Mouse (Mus musculus): ENCODE measurements around the gene Psma1. TPM values are rescaled to one million over a fixed set of nuclear protein-coding genes. Genes with fewer than 3 reads are reported as not detected.

Gene Psma1
- polyA plus RNA-seq, 1 experiment: 42.7 TPM

DNA sequence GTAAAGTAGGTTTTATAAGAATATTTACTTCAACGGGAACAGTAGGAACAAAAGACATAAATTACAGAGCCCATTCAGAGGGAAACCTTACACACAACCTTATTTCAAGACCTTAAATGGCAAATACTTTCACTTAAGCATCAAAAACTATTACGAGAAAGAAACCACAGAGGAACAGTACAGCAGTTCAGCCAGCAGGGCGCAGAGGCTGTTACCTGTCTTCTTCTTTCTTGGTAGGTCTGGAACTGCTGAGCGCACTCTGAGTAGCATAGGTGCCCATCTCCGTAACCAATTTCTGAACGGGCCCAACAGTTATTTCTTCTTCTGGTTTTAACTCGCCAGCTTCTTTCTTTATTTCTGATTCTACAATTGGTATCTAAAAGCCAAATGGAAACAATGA, 42.9 kb downstream of the Psma1 start:
- Histone ChIP-seq H3K4me1 (ENCODE audit: control insufficient read depth, insufficient read depth, insufficient read length) (no peaks in the 10 kb centered on the region), H3K4me3 (ENCODE audit: extremely low read depth, insufficient read depth, insufficient read length) (no peak overlapping the region), H3K27ac (ENCODE audit: insufficient read depth, low read length) (no peak overlapping the region), H3K36me3 (ENCODE audit: control insufficient read depth, insufficient read depth, low read length) (peaks cover 36% of the 10 kb centered on the region), H3K27me3 (ENCODE audit: control insufficient read depth, insufficient read depth, low read length) (no peaks in the 10 kb centered on the region)
- TF ChIP-seq CTCF (IDR thresholded peaks at IDR 0.05; ENCODE audit: extremely low read depth, insufficient read depth, insufficient read length, insufficient replicate concordance) (no peak), POLR2A (IDR thresholded peaks at IDR 0.05; ENCODE audit: low read depth, low read length) (no peak)
- no peak for DNase-seq (ENCODE audit: low read depth in 1 of 2, low spot score in 2 of 2)
- 90% methylated on average over 7 of the region's 7 CpGs for WGBS

DNA sequence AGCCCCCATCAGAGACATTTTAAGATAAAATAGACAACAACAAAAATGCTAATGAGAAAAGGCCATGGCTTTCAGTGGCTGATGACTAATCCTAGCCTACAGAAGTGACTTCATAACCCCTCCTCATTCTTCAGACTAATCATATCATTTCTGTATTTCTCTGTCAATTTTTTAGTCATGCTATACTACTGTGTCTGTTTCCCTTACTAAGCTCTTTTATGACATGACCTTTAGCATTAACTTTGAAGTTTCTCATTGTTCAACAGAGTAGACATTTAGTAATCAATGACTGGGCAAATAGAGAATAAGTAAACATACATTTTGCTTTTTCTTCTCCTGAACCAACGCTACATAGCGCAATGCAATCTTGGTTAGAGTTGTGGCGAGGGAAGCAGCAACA, 44.1 kb downstream of the Psma1 start:
- Histone ChIP-seq H3K27me3 (ENCODE audit: control insufficient read depth, insufficient read depth, low read length) (no peaks in the 10 kb centered on the region), H3K4me1 (ENCODE audit: control insufficient read depth, insufficient read depth, insufficient read length) (no peaks in the 10 kb centered on the region), H3K4me3 (ENCODE audit: extremely low read depth, insufficient read depth, insufficient read length) (no peak overlapping the region), H3K27ac (ENCODE audit: insufficient read depth, low read length) (no peak overlapping the region), H3K36me3 (ENCODE audit: control insufficient read depth, insufficient read depth, low read length) (peaks cover 33% of the 10 kb centered on the region)
- WGBS: 95% methylated on average over 3 of the region's 3 CpGs
- DNase-seq (ENCODE audit: low read depth in 1 of 2, low spot score in 2 of 2): no peak
- TF ChIP-seq CTCF (IDR thresholded peaks at IDR 0.05; ENCODE audit: extremely low read depth, insufficient read depth, insufficient read length, insufficient replicate concordance) (no peak), POLR2A (IDR thresholded peaks at IDR 0.05; ENCODE audit: low read depth, low read length) (no peak)

DNA sequence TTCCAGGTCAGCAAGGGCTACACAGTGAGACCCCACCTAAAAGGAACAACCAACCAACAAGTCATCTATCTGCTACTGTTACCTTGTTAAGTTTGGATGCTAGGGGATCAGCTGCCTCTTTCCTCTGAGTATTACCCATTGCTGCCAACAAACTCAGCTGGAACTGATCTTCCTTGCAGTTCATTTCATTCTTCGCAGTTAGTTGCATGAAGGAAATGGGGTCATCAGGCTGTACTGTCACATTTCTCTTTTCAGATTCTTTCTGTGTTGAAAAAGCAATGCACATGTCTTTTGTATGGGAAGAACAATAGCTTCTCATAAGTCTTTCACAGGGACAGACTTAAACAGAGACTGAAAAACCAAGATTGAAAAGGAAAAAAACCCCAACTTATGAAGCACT, 49.4 kb downstream of the Psma1 start:
- Histone ChIP-seq H3K27me3 (ENCODE audit: control insufficient read depth, insufficient read depth, low read length) (no peaks in the 10 kb centered on the region), H3K4me1 (ENCODE audit: control insufficient read depth, insufficient read depth, insufficient read length) (no peaks in the 10 kb centered on the region), H3K27ac (ENCODE audit: insufficient read depth, low read length) (no peak overlapping the region), H3K36me3 (ENCODE audit: control insufficient read depth, insufficient read depth, low read length) (peaks cover 30% of the 10 kb centered on the region), H3K4me3 (ENCODE audit: extremely low read depth, insufficient read depth, insufficient read length) (no peak overlapping the region)
- TF ChIP-seq CTCF (IDR thresholded peaks at IDR 0.05; ENCODE audit: extremely low read depth, insufficient read depth, insufficient read length, insufficient replicate concordance) (no peak), POLR2A (IDR thresholded peaks at IDR 0.05; ENCODE audit: low read depth, low read length) (no peak)
- 98% methylated on average over 1 of the region's 1 CpGs for WGBS
- DNase-seq (ENCODE audit: low read depth in 1 of 2, low spot score in 2 of 2): no peak

DNA sequence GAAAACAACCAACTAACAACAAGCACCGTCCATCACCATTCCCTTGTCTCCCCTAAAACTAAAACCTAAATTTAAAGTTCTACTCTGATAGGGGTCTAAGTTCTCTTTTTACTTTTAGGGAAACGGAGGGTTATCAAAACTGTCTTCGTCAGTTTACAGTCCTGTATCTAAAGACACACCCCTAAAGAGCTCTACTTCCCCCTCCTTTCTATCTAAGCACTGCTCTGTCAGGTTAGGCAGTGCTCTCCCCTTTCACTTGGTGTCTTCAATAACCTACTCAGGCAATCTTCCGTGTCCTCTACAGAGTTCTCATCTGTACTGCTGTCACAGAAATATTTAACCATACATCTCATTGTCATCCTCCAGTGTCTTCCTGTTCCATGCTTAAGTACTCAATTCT, 55.5 kb downstream of the Psma1 start:
- Histone ChIP-seq H3K27me3 (ENCODE audit: control insufficient read depth, insufficient read depth, low read length) (no peaks in the 10 kb centered on the region), H3K36me3 (ENCODE audit: control insufficient read depth, insufficient read depth, low read length) (peaks cover 21% of the 10 kb centered on the region), H3K4me1 (ENCODE audit: control insufficient read depth, insufficient read depth, insufficient read length) (no peaks in the 10 kb centered on the region), H3K27ac (ENCODE audit: insufficient read depth, low read length) (no peak overlapping the region), H3K4me3 (ENCODE audit: extremely low read depth, insufficient read depth, insufficient read length) (no peak overlapping the region)
- DNase-seq (ENCODE audit: low read depth in 1 of 2, low spot score in 2 of 2): no peak
- TF ChIP-seq POLR2A (IDR thresholded peaks at IDR 0.05; ENCODE audit: low read depth, low read length) (no peak), CTCF (IDR thresholded peaks at IDR 0.05; ENCODE audit: extremely low read depth, insufficient read depth, insufficient read length, insufficient replicate concordance) (no peak)
- WGBS: 82% methylated on average over 4 of the region's 4 CpGs

DNA sequence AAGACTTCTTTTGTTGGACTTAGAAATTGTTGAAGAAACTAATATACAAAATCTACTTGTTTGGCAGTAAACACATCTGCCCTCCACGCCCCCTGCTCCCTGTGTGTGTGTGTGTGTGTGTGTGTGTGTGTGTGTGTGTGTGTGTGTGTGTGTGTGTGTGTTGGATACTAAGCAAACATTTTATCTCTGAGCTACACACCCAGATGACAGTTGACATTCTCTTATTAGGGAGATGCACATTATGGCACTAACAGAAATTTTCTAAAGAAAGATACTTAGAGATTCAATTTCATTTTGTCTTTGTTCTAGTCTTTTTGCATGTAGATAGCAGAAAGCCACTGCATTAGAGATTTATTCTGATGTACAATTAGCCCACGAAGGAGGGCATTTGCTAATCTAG, 59.0 kb downstream of the Psma1 start:
- DNase-seq (ENCODE audit: low read depth in 1 of 2, low spot score in 2 of 2): no peak
- H3K27ac ChIP-seq (ENCODE audit: insufficient read depth, low read length): no peak overlapping the region
- no peak for TF ChIP-seq POLR2A (IDR thresholded peaks at IDR 0.05; ENCODE audit: low read depth, low read length)
- TF ChIP-seq CTCF (IDR thresholded peaks at IDR 0.05; ENCODE audit: extremely low read depth, insufficient read depth, insufficient read length, insufficient replicate concordance): no peak
- H3K27me3 ChIP-seq (ENCODE audit: control insufficient read depth, insufficient read depth, low read length): no peaks in the 10 kb centered on the region
- H3K4me1 ChIP-seq (ENCODE audit: control insufficient read depth, insufficient read depth, insufficient read length): no peaks in the 10 kb centered on the region
- 85% methylated on average over 2 of the region's 2 CpGs for WGBS
- H3K4me3 ChIP-seq (ENCODE audit: extremely low read depth, insufficient read depth, insufficient read length): no peak overlapping the region
- H3K36me3 ChIP-seq (ENCODE audit: control insufficient read depth, insufficient read depth, low read length): peaks cover 18% of the 10 kb centered on the region

Other genes with a start within 250 kb of the Psma1 start
- 14.4 and 29.0 TPM in 2 replicates for gene Rras2, start 158.3 kb downstream of the Psma1 start, polyA plus RNA-seq (2012; rRNA removed)
- 13.3 and 16.9 TPM in 2 replicates for gene Copb1, start 21.4 kb downstream of the Psma1 start, polyA plus RNA-seq (2012; rRNA removed)
- 4.1 and 5.8 TPM in 2 replicates for gene Pde3b, start 139.2 kb upstream of the Psma1 start, polyA plus RNA-seq (2012; rRNA removed)

Data from spleen, adult 2 months (tissue).